12 mouse cellular contexts compared by ENCODE assay signal in the genomic region with DNA sequence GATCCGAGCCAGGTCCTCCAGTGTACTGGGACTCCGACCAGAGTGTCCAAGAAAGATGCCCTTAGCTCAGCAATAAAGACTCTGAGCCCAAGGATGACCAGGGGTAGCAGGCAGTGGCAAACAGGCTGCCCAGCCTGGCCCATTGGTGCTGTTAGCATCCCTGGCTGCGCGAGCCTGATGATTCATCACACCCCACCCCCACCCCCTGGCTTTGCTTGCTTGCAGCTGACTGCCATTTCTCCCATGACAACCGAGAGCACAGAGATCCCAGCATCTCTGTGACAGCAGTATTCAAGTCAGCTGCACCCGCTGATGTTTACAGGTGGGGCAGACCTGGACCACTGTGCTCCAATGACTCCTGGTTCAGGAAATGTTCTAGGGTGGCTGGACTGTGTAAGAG. TPM values are rescaled to one million over a fixed set of nuclear protein-coding genes. Genes with fewer than 3 reads are reported as not detected.
A peak's percentile ranks its signal among the peaks of the same experiment; 100 is the strongest.
DNase-seq lines count a peak whose midpoint lies in the region.
"Had no signal": no experiment of that assay in that cellular context is flagged by ENCODE, and none has a peak within 500 bp of the region (broad histone marks: within the 10 kb centered on the region; RNA-seq: fewer than 3 reads in every experiment).

No protein-coding gene starts in this region.

- peak; percentile 42 to 52 for DNase-seq in adrenal gland, postnatal 36 days
- no peak for DNase-seq in adrenal gland, postnatal 10 days
- DNase-seq in left cerebral cortex, adult 18-20 months (ENCODE audit: low spot score in 2 of 2), result peak; percentile 38 to 43
- no peak for DNase-seq in left cerebral cortex, adult 11 months (ENCODE audit: low spot score)
- peak; percentile 47 to 57 for DNase-seq in layer of hippocampus, postnatal 10 days (ENCODE audit: low spot score in 2 of 2)
- peak; percentile 50 for DNase-seq in right cerebral cortex, postnatal 25 days
- DNase-seq in embryo, embryonic 10.5 days (ENCODE audit: low spot score), result no peak
- DNase-seq in thymus, postnatal 10 days (ENCODE audit: low spot score in 2 of 2), result no peak
- DNase-seq: liver; lung, adult 2 months; midbrain, embryonic 14.5 days; spleen, adult 18-20 months had no signal

RNA-seq across cellular contexts. Expression of gene Tspan15, which starts 28.5 kb away (rescaled TPM):
- 10 to 100 TPM; 21.1 to 22.7 TPM for total RNA-seq in adrenal gland, postnatal 36 days (2021)
- 10 to 100 TPM; 16.4 to 23.6 TPM for total RNA-seq in adrenal gland, postnatal 10 days (2021)
- total RNA-seq in left cerebral cortex, adult 18-20 months (2021), result 1 to 10 TPM; 8.3 to 9.0 TPM
- 1 to 10 TPM; 7.9 to 9.0 TPM for total RNA-seq in layer of hippocampus, postnatal 10 days (2021)

RNA-seq across cellular contexts. Expression of gene Tacr2, which starts 49.7 kb away (rescaled TPM):
- total RNA-seq in adrenal gland, postnatal 36 days (2021), result 10 to 100 TPM; 21.9 to 46.0 TPM
- total RNA-seq in adrenal gland, postnatal 10 days (2021), result 1 to 10 TPM; 9.0 to 9.5 TPM
- total RNA-seq in left cerebral cortex, adult 18-20 months (2021), result under 1 TPM; 0.23 to 0.30 TPM
- under 1 TPM in 1 of 2 experiments, not detected in 1; 0.25 TPM for total RNA-seq in layer of hippocampus, postnatal 10 days (2021)

RNA-seq across cellular contexts. Expression of gene Fam241b, which starts 58.9 kb away (rescaled TPM):
- 1 to 10 TPM; 2.2 to 5.5 TPM for total RNA-seq in adrenal gland, postnatal 36 days (2021)
- 1 to 10 TPM; 1.2 to 4.2 TPM for total RNA-seq in adrenal gland, postnatal 10 days (2021)
- 10 to 100 TPM; 62.3 to 63.9 TPM for total RNA-seq in left cerebral cortex, adult 18-20 months (2021)
- total RNA-seq in layer of hippocampus, postnatal 10 days (2021), result 10 to 100 TPM; 49.1 to 55.5 TPM

Comparison
In these comparisons a context has a peak if more than half of its experiments do, and no peak if none do; other contexts are left out.
1. DNase-seq: peak in adrenal gland, postnatal 36 days (2 of 2), left cerebral cortex, adult 18-20 months (2 of 2), layer of hippocampus, postnatal 10 days (2 of 2) and right cerebral cortex, postnatal 25 days (single experiment); none in adrenal gland, postnatal 10 days (single experiment), left cerebral cortex, adult 11 months (single experiment), embryo, embryonic 10.5 days (single experiment) and thymus, postnatal 10 days (0 of 2).
2. RNA of gene Tacr2, which starts 49.7 kb away (total RNA-seq): 21.9 to 46.0 TPM in adrenal gland, postnatal 36 days and 9.0 to 9.5 TPM in adrenal gland, postnatal 10 days; 0.23 to 0.30 TPM in left cerebral cortex, adult 18-20 months and 0.25 TPM in layer of hippocampus, postnatal 10 days; every median in the first group is over 4 times any median in the second.
3. RNA of gene Fam241b, which starts 58.9 kb away (total RNA-seq): 62.3 to 63.9 TPM in left cerebral cortex, adult 18-20 months and 49.1 to 55.5 TPM in layer of hippocampus, postnatal 10 days; 2.2 to 5.5 TPM in adrenal gland, postnatal 36 days and 1.2 to 4.2 TPM in adrenal gland, postnatal 10 days; every median in the first group is over 4 times any median in the second.